Mouse (Mus musculus) neural tube, embryonic 10.5 days (tissue): Measurements from ENCODE around the gene Ankrd52.
A peak's percentile ranks its signal among the peaks of the same experiment; 100 is the strongest.

Experiments
- DNase-seq: peaks from one replicate; pipeline ENCODE4 v3.0.0-alpha.2; 2017; ENCODE audit warnings: low spot score; ENCODE audit errors: extremely low spot score

The Ankrd52 gene

GRCm38 (mm10) chr10:128401056-128401455 is 24.1 kb downstream of the Ankrd52 start, which contains the start of gene Slc39a5:
Gene Slc39a5 (minus strand): TSS chr10:128401229.
- DNase-seq = no peak

GRCm38 (mm10) chr10:128401638-128402037 is 24.7 kb downstream of the Ankrd52 start:
- DNase-seq = no peak

- DNase-seq = no peak
These were observed 27.0 kb downstream of the Ankrd52 start for GRCm38 (mm10) chr10:128403931-128404330.

DNA sequence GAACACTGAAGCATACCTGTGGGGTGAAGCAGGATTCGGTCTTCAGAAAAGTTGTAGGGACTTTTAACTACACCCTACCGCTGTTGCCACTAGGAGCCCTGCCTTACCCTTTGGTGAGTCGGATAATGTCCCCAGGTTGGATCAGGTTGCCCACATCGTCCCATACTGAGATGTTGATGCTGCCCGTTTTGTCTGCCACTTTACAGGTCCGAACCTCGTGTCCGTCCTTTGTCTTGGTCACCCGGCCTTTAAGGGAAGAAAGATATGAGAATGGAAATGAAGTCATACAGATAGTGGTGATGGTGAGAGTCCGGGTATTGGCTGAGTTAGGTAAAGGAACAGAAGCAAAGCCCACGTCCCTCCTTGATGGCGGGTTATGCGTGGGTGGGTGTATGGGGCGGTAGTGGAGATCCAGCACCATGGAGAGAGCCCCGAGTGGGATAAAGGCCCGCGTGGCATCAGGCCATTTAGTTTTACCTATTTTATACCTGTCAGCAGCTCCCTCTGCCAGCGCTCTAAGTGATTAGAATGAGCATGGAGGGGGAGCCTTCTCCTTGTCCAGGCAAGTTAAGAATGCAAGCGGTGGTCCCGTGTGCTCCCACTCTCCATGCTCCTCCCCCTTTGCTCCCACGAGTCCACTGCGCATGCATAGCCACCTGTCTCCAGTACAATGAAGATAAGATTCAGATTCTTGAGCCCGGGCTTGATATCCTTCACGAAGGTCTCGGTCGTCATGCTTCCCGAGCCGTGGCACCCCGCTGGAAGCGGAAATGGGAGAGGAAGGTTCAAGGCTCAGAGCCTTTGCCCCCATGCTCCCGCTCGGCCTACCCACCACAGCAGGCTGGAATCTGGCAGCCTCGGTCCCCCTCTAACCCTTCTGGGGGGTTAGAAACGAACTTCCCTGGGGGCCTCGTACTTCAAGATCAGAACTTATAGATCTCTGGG is 31.9 kb downstream of the Ankrd52 start:
- DNase-seq = no peak

- peak; percentile 94 for DNase-seq
These were observed 33.0 kb downstream of the Ankrd52 start for GRCm38 (mm10) chr10:128409692-128410559.

DNA sequence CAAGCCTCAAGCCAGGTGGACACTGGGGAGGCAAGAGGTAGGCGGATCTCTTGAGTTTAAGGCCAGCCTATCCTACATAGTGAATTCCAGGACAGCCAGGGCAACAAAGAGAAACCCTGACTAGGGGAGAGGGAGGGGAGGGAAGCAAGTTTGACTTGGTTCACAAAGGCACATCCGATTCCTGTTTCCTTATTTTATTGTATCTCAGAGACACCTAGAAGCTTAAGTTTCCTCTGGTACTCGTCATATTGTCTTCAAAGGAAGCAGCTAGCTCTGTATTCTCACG is 33.6 kb downstream of the Ankrd52 start:
- DNase-seq = no peak

GRCm38 (mm10) chr10:128411211-128412054 is 34.5 kb downstream of the Ankrd52 start, which contains the start of the genes Nabp2 and Rnf41:
Gene Nabp2 (minus strand): TSS chr10:128411492.
Gene Rnf41 (plus strand): TSS chr10:128411657.
- DNase-seq = peak; percentile 98

GRCm38 (mm10) chr10:128412055-128412381 is 35.1 kb downstream of the Ankrd52 start:
- no peak for DNase-seq

DNA sequence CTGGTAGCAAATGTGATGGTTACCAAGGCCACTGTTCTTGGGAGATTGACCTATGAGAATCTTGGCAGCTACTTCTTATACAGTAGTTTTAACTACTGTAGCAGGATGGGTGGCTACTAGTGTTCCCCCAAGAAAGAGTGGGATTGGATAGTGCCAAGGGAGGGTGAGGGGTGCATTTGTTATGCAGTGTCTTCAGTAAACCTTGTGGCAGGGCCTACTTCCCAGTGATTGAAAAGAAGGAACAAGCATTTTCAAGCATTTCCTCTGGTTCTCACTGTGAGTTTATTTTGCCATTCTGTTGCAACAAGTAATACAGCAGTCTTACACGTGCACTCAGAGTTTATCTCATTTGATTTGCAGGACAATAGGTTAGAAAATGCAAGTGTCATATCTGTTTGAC is 35.6 kb downstream of the Ankrd52 start:
- DNase-seq = no peak

- no peak for DNase-seq
These were observed 36.2 kb downstream of the Ankrd52 start for GRCm38 (mm10) chr10:128413076-128413475.

DNA sequence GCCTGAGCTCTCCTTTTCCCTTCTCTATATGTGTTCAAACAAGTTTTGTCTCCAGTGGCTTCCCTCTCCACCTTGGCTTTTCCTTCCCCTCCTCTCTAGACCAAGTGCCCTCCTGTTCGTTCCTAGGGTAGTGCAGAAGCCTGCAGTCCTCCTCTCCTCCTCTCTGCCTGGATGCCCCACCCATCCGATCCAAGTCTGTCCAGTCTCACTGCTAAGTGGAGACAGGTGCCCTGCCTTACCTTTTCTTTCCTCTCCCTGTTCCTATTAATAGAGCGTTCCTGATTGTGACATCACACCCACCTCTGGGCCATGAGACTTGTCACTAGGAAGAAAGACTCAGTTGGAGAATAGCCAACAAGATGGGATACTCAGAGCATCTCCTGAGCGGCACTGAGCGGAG is 37.9 kb downstream of the Ankrd52 start:
- DNase-seq = no peak

- no peak for DNase-seq
These were observed 45.5 kb downstream of the Ankrd52 start for GRCm38 (mm10) chr10:128422426-128422825.

GRCm38 (mm10) chr10:128424604-128425003 is 47.7 kb downstream of the Ankrd52 start:
- DNase-seq = no peak

DNA sequence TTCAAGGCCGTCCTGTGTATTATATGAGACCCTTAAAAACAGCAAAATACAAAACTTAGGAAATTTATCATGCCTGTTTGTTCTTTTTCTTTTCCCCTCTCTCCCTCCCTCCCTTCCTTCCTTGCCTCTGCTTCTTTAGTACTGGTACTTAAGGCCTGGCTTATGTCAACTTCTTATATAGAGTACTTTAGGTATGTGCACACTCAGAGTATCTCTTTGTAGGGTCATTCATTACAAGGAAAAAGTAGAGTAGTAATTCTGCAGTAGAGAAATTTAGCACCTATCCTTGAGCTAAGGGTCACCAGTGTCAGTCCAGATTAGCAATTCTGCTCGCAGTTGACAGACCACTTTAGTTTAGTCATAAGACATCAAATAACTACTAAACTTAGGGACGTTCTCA is 48.3 kb downstream of the Ankrd52 start:
- DNase-seq = no peak

GRCm38 (mm10) chr10:128429052-128429451 is 52.1 kb downstream of the Ankrd52 start:
- no peak for DNase-seq

DNA sequence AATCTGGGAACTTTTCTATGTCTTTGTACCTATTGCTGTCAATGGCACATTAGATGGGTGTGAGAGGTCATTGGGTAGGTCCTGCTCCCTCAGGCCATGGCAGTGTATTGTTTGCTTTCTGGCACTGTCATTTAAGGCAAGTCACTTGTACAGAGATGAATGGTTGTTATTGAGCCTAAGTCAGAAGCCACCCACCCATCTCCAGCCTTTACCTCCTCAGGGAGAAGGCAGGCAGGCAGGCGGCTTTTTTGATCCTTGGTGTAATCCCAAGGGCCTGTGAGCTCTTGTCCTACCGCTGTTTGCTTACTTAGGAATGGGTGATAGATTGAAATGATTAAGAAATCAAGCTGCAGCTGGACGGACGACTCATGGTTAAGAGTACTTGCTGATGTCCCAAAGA is 52.5 kb downstream of the Ankrd52 start:
- DNase-seq = no peak

DNA sequence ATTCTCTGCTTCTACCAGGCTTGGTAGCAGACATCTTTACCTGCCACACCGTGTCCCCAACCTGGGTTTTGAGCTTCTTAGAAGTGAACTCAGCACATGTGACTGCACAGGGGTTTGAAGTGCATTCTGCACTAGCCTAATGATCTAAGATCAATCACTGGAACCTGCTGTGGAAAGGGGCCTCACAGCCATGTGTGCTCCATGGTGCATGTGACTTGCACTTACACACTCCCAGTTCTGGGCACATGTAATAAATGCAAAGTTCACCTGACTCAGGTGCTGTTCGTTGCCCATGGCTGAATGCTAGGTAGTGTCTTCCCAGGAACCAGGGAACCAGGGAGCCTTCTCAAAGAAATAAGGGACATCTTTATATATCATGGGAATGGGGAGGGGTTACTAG is 56.5 kb downstream of the Ankrd52 start:
- DNase-seq = no peak

GRCm38 (mm10) chr10:128434681-128435080 is 57.8 kb downstream of the Ankrd52 start:
- no peak for DNase-seq

GRCm38 (mm10) chr10:128435186-128435823 is 58.4 kb downstream of the Ankrd52 start:
- no peak for DNase-seq

- no peak for DNase-seq
These were observed 59.0 kb downstream of the Ankrd52 start for GRCm38 (mm10) chr10:128435873-128436272.

DNA sequence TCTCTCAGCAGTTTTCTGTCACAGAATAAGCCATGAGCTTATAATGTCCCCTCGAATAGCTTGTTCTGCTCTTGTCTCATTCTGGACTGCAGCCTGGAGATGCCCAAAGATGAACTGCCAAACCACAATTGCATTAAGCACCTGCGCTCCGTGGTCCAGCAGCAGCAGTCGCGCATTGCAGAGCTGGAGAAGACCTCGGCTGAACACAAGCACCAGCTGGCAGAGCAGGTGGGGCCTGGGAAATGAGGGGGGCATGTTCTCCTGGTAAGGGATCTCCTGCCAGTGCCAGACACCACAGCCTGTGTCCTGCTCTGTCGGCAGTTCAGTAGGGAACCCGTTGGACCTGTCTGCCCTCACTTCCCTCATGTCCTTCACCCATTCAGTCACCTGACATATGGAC is 59.5 kb downstream of the Ankrd52 start:
- DNase-seq = no peak
